Mouse (Mus musculus) sigmoid colon, adult 10 weeks (tissue): ENCODE results near the gene Glyr1. TPM values are rescaled to one million over a fixed set of nuclear protein-coding genes. Genes with fewer than 3 reads are reported as not detected.

Experiments
- polyA plus RNA-seq: library from polyadenylated mRNA; stranded (reverse); fragments of 350-450 nt; fragmentation: Illumina TruSeq; extraction: RNeasy Lipid Tissue Mini Kit (QIAGEN cat#74804); gene quantifications from one replicate; pipeline ENCODE4 v1.2.3, GENCODE M21; 2014; ENCODE audit warnings: low read depth, low replicate concordance

The Glyr1 gene
- polyA plus RNA-seq = 70.1 TPM

GRCm38 (mm10) chr16:5049774-5050234 is at the start of gene Glyr1, which contains the start of gene Ubn1:
Gene Glyr1 (minus strand): TSS chr16:5049863.
Gene Ubn1 (plus strand): TSS chr16:5050057.

GRCm38 (mm10) chr16:5013054-5013838 is 36.4 kb downstream of the Glyr1 start, which contains the start of gene Rogdi:
Gene Rogdi (minus strand): TSS chr16:5013553.

GRCm38 (mm10) chr16:5007067-5007466 is 42.6 kb downstream of the Glyr1 start, which contains the start of gene Smim22:
Gene Smim22 (plus strand): TSS chr16:5007288.

GRCm38 (mm10) chr16:4997553-4997952 is 52.1 kb downstream of the Glyr1 start, which contains the start of gene Sept12:
Gene Sept12 (minus strand): TSS chr16:4997852.

Other genes starting within 250 kb of the Glyr1 start
- gene 4930562C15Rik, start 214.4 kb downstream of the Glyr1 start, polyA plus RNA-seq = not detected
- gene Ubald1, start 169.5 kb downstream of the Glyr1 start, polyA plus RNA-seq = 1.5 TPM
- gene Mgrn1, start 163.6 kb downstream of the Glyr1 start, polyA plus RNA-seq = 9.1 TPM
- 4.3 TPM for gene Nudt16l1, start 111.1 kb downstream of the Glyr1 start, polyA plus RNA-seq
- 6.6 TPM for gene Anks3, start 85.7 kb downstream of the Glyr1 start, polyA plus RNA-seq
- not detected for gene Sept12, start 52.0 kb downstream of the Glyr1 start, polyA plus RNA-seq
- gene Smim22, start 42.6 kb downstream of the Glyr1 start, polyA plus RNA-seq = 3.5 TPM
- gene Rogdi, start 36.3 kb downstream of the Glyr1 start, polyA plus RNA-seq = 0.79 TPM
- gene Ubn1, start 194 bp upstream of the Glyr1 start, polyA plus RNA-seq = 29.0 TPM
- gene Ppl, start 82.6 kb upstream of the Glyr1 start, polyA plus RNA-seq = 1.9 TPM
- not detected for gene Sec14l5, start 97.2 kb upstream of the Glyr1 start, polyA plus RNA-seq
- 0.25 TPM for gene Nagpa, start 154.1 kb upstream of the Glyr1 start, polyA plus RNA-seq
- not detected for gene AU021092, start 172.4 kb upstream of the Glyr1 start, polyA plus RNA-seq
- gene Alg1, start 183.8 kb upstream of the Glyr1 start, polyA plus RNA-seq = 1.6 TPM
- 3.0 TPM for gene Eef2kmt, start 206.1 kb upstream of the Glyr1 start, polyA plus RNA-seq